Mouse (Mus musculus): ENCODE data around the gene Col4a6.
A peak's percentile ranks its signal among the peaks of the same experiment; 100 is the strongest.

The Col4a6 gene

DNA sequence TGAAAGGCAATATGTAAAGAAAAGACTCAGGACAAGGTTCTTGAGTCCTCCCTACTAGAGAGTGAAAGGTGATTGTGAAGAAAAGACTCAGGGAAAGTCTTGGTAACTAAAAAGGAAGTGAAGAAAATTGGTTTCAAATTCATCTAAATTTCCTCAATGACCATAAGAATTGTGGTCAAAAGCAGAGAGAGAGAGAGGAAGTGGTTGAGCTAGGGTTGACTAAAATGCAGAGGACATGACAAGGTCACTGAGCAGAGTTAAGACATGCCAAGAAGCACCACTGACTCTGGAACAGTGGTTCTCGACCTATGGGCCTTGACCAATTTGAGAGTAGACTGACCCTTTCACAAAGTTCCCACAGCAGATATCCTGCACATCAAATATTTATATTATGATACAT lies 224.2 kb downstream of the Col4a6 start:
- DNase-seq, result no peak

DNA sequence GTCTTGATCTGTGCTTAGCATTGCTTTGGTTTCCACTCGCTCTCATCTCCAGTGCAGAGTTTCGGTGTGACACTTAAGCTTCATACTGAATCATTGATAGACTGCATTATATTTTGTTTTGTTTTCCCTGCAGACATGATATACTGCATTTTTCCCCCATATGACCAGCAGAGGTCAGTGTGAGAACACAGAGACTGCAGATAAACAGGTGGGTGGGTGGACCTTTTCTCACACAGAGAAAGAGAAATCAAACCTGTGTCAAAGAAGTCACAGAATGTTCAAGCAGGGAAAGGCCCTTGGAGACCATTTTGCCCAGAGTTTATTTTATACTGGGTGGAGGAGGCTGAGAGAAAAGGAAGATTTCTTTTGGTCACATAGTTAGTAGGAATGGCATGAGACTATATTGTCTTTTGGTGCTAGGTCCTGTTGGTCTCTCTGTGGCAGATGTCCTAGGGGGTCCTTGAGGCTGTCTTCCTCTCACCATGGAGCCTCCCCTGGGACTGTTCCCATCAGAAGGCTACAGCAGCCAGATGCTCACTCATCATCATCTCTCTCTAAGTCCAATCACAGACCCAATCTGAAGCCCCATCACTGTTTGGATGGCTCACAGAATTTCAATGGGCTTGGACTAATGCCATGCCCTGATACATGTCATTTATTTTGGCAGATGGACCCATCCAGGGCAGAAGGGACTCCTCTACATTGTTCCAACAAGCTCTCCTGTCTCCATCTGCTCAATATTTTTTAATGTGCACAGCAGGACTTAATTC lies 237.1 kb downstream of the Col4a6 start:
- no peak for DNase-seq

DNA sequence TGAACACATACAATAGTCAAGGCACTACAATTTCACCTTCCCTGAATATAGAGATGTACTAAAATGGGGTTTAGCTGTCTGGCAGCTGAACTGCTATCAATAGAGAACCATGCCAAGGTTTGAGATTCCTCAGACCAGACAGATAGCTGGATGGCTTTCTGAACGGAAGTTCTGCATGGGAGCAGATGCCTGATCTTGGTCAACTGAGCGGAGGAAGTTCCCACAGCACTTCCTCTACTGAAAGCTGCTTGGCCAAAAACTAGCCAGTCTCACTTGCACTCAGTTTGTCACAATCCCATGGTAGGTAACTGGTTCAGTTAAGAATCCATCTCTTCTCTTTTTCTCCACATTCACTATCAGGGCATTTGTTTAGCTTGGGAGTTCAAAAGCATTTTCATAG lies 245.7 kb downstream of the Col4a6 start:
- DNase-seq, result no peak

DNA sequence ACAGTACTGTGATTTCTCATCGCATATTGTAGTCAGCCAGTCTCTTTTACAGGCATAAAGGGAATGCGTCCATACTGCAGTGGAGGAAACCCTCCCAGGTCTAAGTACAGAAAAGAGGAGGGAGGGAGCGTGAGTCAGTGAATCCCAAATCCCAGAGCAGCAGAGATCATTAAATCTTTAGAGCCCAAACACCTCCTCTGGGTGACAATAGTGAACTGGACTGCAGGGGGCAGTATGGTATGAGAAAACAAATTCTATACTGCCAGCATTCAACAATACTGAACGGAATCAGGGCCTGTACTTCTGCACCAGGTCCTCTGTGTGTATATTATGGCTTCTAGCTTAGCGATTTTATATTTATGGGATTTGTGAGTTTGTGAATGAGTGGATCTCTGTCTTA lies 261.1 kb downstream of the Col4a6 start:
- DNase-seq, result peak; percentile 7

DNA sequence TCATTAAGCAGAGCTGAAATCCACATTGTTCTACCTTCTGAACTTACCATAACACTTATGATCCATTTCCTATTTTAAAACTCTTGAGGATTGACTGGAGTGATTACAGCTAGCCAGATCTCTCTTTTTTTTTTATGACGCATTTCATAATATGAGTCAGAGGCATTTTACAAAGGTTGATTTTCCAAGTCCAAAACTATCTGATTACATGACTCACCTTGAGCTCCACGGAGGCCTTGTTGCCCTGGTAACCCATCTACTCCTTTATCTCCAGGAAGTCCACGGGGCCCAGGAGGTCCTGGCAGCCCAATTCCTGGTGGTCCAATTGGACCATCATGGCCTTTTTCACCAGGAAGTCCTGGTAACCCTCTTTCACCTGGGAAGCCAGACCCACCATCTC lies 274.9 kb downstream of the Col4a6 start:
- DNase-seq, result no peak

DNA sequence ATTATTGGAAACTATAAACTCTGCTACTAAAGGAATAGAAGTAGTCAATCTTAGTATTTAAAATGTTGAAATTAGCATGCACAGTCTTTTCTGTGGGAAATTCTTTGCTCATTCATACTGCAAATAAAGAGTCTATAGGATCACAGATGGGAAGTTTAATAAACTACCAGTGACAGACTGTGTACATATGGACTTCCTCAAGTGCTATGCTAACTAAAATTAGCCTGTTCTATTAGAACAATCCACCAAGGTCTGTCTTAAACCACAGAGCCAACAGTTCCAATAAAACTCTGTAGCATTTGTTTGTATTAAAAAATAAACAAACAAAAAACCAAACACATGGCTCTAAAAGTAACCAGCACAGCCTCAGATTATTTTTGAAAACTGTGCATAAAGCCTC lies 278.8 kb downstream of the Col4a6 start:
- no peak for DNase-seq

DNA sequence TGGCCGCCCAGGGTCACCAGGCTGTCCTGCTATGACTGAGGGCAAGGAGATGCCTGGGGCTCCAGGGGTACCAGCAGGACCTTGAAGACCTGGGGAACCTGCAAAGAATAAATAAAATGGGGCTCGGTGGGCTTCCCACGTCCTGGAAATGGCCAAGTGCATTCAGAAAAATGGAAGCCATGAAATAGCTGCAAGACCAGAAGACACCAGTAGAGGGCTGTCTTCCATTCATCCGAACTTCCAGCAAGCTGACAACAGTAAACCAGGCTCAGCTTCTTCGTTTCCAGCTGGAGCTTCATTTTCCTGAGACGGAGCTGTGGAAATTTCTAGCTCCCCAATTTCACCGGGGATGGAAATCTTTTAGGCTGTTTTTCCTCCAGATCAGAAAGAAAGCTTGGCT lies 298.5 kb downstream of the Col4a6 start:
- DNase-seq, result peak; percentile 11

DNA sequence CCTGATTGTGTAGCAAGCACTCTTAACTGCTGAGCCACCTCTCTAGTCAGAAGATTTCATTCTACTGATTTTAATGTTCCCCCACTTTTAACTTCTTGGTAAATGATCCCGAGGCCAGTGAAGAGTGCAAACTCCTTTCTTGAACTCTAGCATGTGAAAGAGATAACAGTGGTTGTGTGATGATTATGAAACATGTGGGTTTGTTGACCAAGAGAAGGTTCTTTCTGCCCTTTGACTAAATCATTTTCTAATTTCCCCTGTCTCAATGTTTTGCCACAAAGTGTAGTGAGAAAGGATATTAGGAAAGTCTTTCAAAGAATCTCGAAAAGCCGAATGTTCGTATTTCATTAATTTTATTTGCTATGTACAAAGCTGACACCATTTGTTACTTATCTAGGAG lies 308.8 kb downstream of the Col4a6 start:
- no peak for DNase-seq

DNA sequence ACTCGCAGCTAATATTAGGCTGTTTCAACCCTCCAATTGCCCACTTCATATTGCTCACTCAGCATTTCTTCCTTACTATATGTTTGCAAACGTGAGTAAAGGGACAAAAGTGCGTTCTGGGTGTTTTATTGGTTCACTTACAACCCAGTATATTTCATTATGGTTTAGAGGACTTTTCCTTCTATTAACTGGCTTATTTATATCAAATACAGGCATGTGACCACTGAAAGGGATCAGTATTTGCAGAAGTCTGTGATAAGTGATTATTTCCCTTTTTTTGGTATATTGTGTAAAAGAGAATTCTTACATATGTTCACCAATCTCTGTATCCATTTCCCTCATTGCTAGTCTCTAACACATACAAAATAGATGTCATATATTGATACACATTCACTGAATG lies 313.5 kb downstream of the Col4a6 start:
- no peak for DNase-seq

DNA sequence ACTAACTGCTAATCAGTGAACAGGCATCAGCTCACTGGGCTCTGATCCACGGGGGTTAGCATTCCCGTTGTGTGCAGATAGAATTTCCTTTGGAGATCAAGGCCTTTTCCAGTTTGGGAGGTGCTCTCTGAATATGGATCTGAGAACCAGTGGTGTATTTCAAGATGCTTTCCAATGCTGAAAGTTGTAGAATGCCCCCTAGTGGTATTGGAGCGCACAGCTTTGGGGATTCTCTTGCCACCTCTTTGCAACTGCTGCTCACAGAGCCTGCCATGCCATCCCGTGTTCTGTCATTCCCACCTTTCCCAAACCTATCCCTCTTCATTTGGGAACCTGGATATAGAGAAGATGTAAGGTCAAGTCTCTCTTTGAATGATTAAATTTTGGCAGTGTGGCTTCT lies 315.7 kb downstream of the Col4a6 start:
- DNase-seq, result peak; percentile 29

DNA sequence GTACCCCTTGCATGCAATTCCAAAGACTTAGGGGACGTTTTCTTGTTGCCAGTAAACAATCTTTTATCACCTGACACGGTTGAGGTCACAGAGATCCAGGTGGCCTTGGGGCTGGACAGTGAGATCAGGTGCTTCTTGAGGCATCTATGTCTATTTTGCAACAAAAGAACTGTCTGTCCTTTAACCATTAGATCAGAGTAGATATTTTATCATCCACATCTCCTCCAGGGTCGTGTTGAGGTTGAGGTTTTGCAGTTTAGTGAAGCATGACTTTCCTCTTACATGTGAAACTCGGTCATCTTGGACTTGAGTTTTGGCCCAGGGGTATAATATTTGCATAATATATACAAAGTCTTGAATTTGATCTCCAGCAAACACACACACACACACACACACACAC lies 316.2 kb downstream of the Col4a6 start:
- DNase-seq, result no peak

DNA sequence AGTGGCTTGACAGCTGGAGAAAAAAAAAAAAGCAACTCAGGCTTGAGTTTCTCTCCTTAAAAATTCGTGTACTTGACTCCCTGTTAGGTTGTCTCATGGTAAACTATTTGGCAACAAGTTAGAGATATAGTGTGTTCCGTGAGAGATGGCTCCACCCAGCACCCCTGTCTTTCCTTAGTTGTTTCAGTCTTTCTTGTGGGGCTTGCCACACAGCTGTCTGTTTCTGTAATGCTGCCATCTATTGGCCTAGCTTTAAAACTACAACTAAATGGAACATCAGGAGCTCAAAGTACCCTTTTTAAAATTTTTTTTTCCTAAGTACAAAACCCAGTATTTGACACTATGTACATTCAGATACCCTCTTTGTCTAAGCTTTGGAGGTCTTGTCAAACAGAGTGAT lies 317.2 kb downstream of the Col4a6 start:
- no peak for DNase-seq

DNA sequence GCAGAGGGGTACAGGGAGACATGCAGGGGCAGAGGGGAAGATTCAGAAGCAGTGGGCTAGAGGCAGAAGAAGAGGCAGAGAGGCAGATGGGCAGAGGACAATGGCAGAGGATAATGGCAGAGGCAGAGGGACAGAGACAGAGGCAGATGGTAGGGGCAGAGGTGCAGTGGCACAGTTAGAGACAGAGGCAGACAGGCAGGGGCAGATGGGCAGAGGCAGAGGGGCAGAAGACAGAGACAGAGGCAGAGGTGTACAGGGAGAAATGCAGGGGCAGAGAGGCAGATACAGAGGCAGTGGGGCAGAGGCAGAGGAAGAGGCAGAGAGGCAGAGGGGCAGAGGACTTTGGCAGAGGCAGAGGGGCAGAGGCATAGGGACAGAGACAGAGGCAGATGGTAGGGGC lies 322.7 kb downstream of the Col4a6 start:
- DNase-seq, result no peak

DNA sequence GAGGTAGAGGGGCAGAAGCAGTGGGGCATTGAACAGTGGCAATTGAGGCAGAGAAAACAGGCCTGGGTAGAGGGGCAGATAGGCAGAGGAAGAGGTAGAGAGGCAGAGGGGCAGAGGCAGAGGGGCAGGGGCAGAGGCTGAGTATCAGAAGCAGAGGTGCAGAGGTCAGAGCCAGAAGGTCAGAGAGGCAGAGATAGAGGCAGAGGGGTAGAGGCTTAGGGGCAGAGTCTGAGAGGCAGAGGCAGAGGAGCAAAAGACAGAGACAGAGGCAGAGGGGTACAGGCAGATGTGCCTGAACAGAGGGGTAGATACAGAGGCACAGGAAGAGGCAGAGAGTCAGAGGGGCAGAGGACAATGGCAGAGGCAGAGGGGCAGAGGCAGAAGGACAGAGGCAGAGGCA lies 323.6 kb downstream of the Col4a6 start:
- DNase-seq, result no peak

DNA sequence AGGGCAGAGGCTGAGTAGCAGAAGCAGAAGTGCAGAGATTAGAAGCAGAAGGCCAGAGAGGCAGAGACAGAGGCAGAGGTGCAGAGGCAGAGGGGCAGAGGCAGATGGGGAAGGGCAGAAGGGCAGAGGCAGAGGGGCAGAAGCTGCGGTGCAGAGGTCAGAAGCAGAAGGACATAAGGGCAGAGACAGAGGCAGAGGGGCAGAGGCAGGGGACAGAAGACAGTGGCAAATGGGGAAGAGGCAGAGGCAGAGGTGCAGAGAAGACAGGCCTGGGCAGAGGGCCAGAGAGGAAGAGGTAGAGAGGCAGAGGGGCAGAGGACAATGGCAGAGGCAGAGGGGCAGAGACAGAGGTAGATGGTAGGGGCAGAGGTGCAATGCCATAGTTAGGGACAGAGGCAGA lies 324.2 kb downstream of the Col4a6 start:
- DNase-seq, result no peak
